In genomic region chr14:22545887-22546675, GRCm38 (mm10) we compare ENCODE assay signal across 15 mouse cellular contexts.
A peak's percentile ranks its signal among the peaks of the same experiment; 100 is the strongest.
DNase-seq lines count a peak whose midpoint lies in the region; ATAC-seq lines count a peak whose summit lies in the region.
"Had no signal": no experiment of that assay in that cellular context is flagged by ENCODE, and none has a peak within 500 bp of the region (broad histone marks: within the 10 kb centered on the region; RNA-seq: fewer than 3 reads in every experiment).

No protein-coding gene starts in this region.

- WGBS in hindbrain, embryonic 10.5 days = 52% methylated on average over 8 of the region's 8 CpGs
- WGBS in hindbrain, embryonic 14.5 days = 31% methylated on average over 8 of the region's 8 CpGs
- 53% methylated on average over 8 of the region's 8 CpGs for WGBS in embryonic facial prominence, embryonic 10.5 days
- 51% methylated on average over 8 of the region's 8 CpGs for WGBS in embryonic facial prominence, embryonic 12.5 days
- WGBS in midbrain, embryonic 12.5 days = 42% methylated on average over 8 of the region's 8 CpGs

- no peak for DNase-seq in hindbrain, embryonic 10.5 days (ENCODE audit: low spot score)
- DNase-seq in hindbrain, embryonic 14.5 days (ENCODE audit: low spot score) = no peak
- peak; percentile 52 for DNase-seq in embryonic facial prominence, embryonic 10.5 days (ENCODE audit: low spot score)
- DNase-seq in natural killer cell, adult 2 months (ENCODE audit: low spot score in 2 of 2) = no peak
- no peak for DNase-seq in thymus, postnatal 14 days
- DNase-seq: adrenal gland, postnatal 36 days; cerebellum, adult 8-10 months; heart, postnatal 14 days; left cerebral cortex, postnatal 4 days; lung, adult 18-20 months; thymus, adult 18-20 months had no signal

- ATAC-seq in hindbrain, embryonic 14.5 days (ENCODE audit: low FRiP score) = no peak
- ATAC-seq in embryonic facial prominence, embryonic 12.5 days (ENCODE audit: insufficient number of reproducible peaks, insufficient read depth, low FRiP score, low TSS enrichment) = peak; percentile 58; the same call in 1 of the 2 replicates
- peak; percentile 28 for ATAC-seq in midbrain, embryonic 12.5 days (ENCODE audit: low FRiP score, low read depth)
- ATAC-seq: intestine, embryonic 15.5 days had no signal

- peaks cover 34% of the 10 kb centered on the region for H3K4me1 ChIP-seq in hindbrain, embryonic 10.5 days (replicated peaks)
- peaks cover 16% of the 10 kb centered on the region for H3K4me1 ChIP-seq in hindbrain, embryonic 14.5 days (replicated peaks; ENCODE audit: control insufficient read depth, insufficient read depth, low read length)
- H3K4me1 ChIP-seq in embryonic facial prominence, embryonic 10.5 days = peaks cover 31% of the 10 kb centered on the region
- H3K4me1 ChIP-seq in embryonic facial prominence, embryonic 12.5 days = peaks cover 15% of the 10 kb centered on the region
- peaks cover 21% of the 10 kb centered on the region for H3K4me1 ChIP-seq in midbrain, embryonic 12.5 days
- H3K4me1 ChIP-seq: intestine, embryonic 15.5 days had no signal

- H3K9me3 ChIP-seq in hindbrain, embryonic 10.5 days = no peaks in the 10 kb centered on the region
- H3K9me3 ChIP-seq in hindbrain, embryonic 14.5 days (ENCODE audit: control insufficient read depth, low read length) = no peaks in the 10 kb centered on the region
- no peaks in the 10 kb centered on the region for H3K9me3 ChIP-seq in embryonic facial prominence, embryonic 10.5 days
- no peaks in the 10 kb centered on the region for H3K9me3 ChIP-seq in embryonic facial prominence, embryonic 12.5 days
- no peaks in the 10 kb centered on the region for H3K9me3 ChIP-seq in midbrain, embryonic 12.5 days
- H3K9me3 ChIP-seq: intestine, embryonic 15.5 days had no signal

- H3K36me3 ChIP-seq in hindbrain, embryonic 10.5 days = no peaks in the 10 kb centered on the region
- H3K36me3 ChIP-seq in hindbrain, embryonic 14.5 days (replicated peaks; ENCODE audit: control insufficient read depth, insufficient read depth) = no peaks in the 10 kb centered on the region
- H3K36me3 ChIP-seq in embryonic facial prominence, embryonic 10.5 days (replicated peaks) = no peaks in the 10 kb centered on the region
- no peaks in the 10 kb centered on the region for H3K36me3 ChIP-seq in embryonic facial prominence, embryonic 12.5 days
- no peaks in the 10 kb centered on the region for H3K36me3 ChIP-seq in midbrain, embryonic 12.5 days
- H3K36me3 ChIP-seq: intestine, embryonic 15.5 days had no signal

- H3K27me3 ChIP-seq in hindbrain, embryonic 10.5 days (ENCODE audit: insufficient read depth, poor library complexity, severe bottlenecking) = 0 out of 2 replicates have a peak, but pooled peaks cover 9% of the 10 kb centered on the region
- no peaks in the 10 kb centered on the region for H3K27me3 ChIP-seq in hindbrain, embryonic 14.5 days (ENCODE audit: control insufficient read depth, insufficient read depth, low read length)
- no peaks in the 10 kb centered on the region for H3K27me3 ChIP-seq in embryonic facial prominence, embryonic 10.5 days (replicated peaks; ENCODE audit: low read depth, poor library complexity, severe bottlenecking)
- no peaks in the 10 kb centered on the region for H3K27me3 ChIP-seq in embryonic facial prominence, embryonic 12.5 days
- H3K27me3 ChIP-seq in midbrain, embryonic 12.5 days = peaks cover 12% of the 10 kb centered on the region
- H3K27me3 ChIP-seq: intestine, embryonic 15.5 days had no signal

- H3K4me3 ChIP-seq in hindbrain, embryonic 10.5 days = no peak overlapping the region
- no peak overlapping the region for H3K4me3 ChIP-seq in hindbrain, embryonic 14.5 days (replicated peaks; ENCODE audit: low read length)
- H3K4me3 ChIP-seq in embryonic facial prominence, embryonic 10.5 days = no peak overlapping the region
- no peak overlapping the region for H3K4me3 ChIP-seq in embryonic facial prominence, embryonic 12.5 days
- no peak overlapping the region for H3K4me3 ChIP-seq in midbrain, embryonic 12.5 days
- H3K4me3 ChIP-seq: intestine, embryonic 15.5 days had no signal

- no peak overlapping the region for H3K9ac ChIP-seq in hindbrain, embryonic 14.5 days
- no peak overlapping the region for H3K9ac ChIP-seq in embryonic facial prominence, embryonic 12.5 days
- no peak overlapping the region for H3K9ac ChIP-seq in midbrain, embryonic 12.5 days (replicated peaks)
- H3K9ac ChIP-seq: intestine, embryonic 15.5 days had no signal

- no peak overlapping the region for H3K4me2 ChIP-seq in hindbrain, embryonic 14.5 days (replicated peaks)
- no peak overlapping the region for H3K4me2 ChIP-seq in embryonic facial prominence, embryonic 12.5 days (replicated peaks)
- H3K4me2 ChIP-seq in midbrain, embryonic 12.5 days (replicated peaks) = no peak overlapping the region
- H3K4me2 ChIP-seq: heart, embryonic 11.5 days; intestine, embryonic 15.5 days had no signal

- peak overlapping the region; percentile 74 for H3K27ac ChIP-seq in hindbrain, embryonic 10.5 days
- no peak overlapping the region for H3K27ac ChIP-seq in hindbrain, embryonic 14.5 days
- peak overlapping the region; percentile 40 for H3K27ac ChIP-seq in embryonic facial prominence, embryonic 10.5 days (replicated peaks)
- H3K27ac ChIP-seq in embryonic facial prominence, embryonic 12.5 days = no peak overlapping the region
- H3K27ac ChIP-seq in midbrain, embryonic 12.5 days (replicated peaks) = peak overlapping the region; percentile 12
- H3K27ac ChIP-seq: intestine, embryonic 15.5 days had no signal

Comparison
In these comparisons a context has a peak if more than half of its experiments do, and no peak if none do; other contexts are left out.
1. H3K27ac ChIP-seq: peak in hindbrain, embryonic 10.5 days (single experiment), embryonic facial prominence, embryonic 10.5 days (single experiment) and midbrain, embryonic 12.5 days (single experiment); none in hindbrain, embryonic 14.5 days (single experiment) and embryonic facial prominence, embryonic 12.5 days (single experiment).